Mouse (Mus musculus) brain, embryonic 14.5 days (tissue): ENCODE measurements around the gene Adgrd1.

Experiments used
- CTCF ChIP-seq: fragments of 200-500 bp; IDR thresholded peaks from 2 replicates; pipeline ENCODE4 v1.5.1; 2012; ENCODE audit warnings: inconsistent platforms, mild to moderate bottlenecking, moderate library complexity, borderline replicate concordance; ENCODE audit not compliant: insufficient read depth, insufficient read length; ENCODE audit errors: extremely low read depth
- POLR2A ChIP-seq: fragments of 200-500 bp; IDR thresholded peaks from 2 replicates; pipeline ENCODE4 v1.6.1; 2012; ENCODE audit warnings: mild to moderate bottlenecking, inconsistent platforms, borderline replicate concordance; ENCODE audit not compliant: poor library complexity, insufficient read depth, insufficient read length, severe bottlenecking; ENCODE audit errors: extremely low read depth

GRCm38 (mm10) chr5:129172533-129172932 is 76.0 kb downstream of the Adgrd1 start:
- TF ChIP-seq CTCF (no peak), POLR2A (no peak)
